Mouse (Mus musculus) thymus, adult 2 months (tissue): ENCODE results near the gene Nox1. TPM values are rescaled to one million over a fixed set of nuclear protein-coding genes. Genes with fewer than 3 reads are reported as not detected.
"Not testable (repeated sequence)": the region's sequence is repeated elsewhere in the genome, so short reads cannot be mapped to it uniquely, and the experiment has no call there.

Experiments used
- DNase-seq: peaks from one replicate; pipeline ENCODE4 v3.0.0; 2021
- H3K27ac ChIP-seq: fragments of 200-500 bp; 2 replicates; pipeline ENCODE4 v1.5.1; 2012; ENCODE audit warnings: low read length, control low read depth; ENCODE audit not compliant: control insufficient read depth, insufficient read depth
- H3K27me3 ChIP-seq: fragments of 200-500 bp; 2 replicates; pipeline ENCODE4 v1.6.1; 2012; ENCODE audit warnings: mild to moderate bottlenecking, low read length, moderate library complexity, mixed read lengths; ENCODE audit not compliant: control insufficient read depth, insufficient read depth
- H3K36me3 ChIP-seq: fragments of 200-500 bp; 2 replicates; pipeline ENCODE4 v1.6.1; 2012; ENCODE audit warnings: mild to moderate bottlenecking, low read length, moderate library complexity; ENCODE audit not compliant: control insufficient read depth, insufficient read depth
- H3K4me1 ChIP-seq: fragments of 200-500 bp; replicated peaks from 2 replicates; pipeline ENCODE4 v1.6.1; 2012; ENCODE audit warnings: low read length; ENCODE audit not compliant: control insufficient read depth, insufficient read depth
- H3K4me3 ChIP-seq: fragments of 200-500 bp; 2 replicates; pipeline ENCODE4 v1.5.1; 2012; ENCODE audit warnings: mild to moderate bottlenecking, low read length, control low read depth, moderate library complexity; ENCODE audit not compliant: control insufficient read depth, insufficient read depth
- CTCF ChIP-seq: fragments of 200-500 bp; IDR thresholded peaks from 2 replicates; pipeline ENCODE4 v1.5.1; 2012; ENCODE audit warnings: mild to moderate bottlenecking, control low read depth, low read length, moderate library complexity, borderline replicate concordance; ENCODE audit not compliant: control insufficient read depth, poor library complexity, insufficient read depth; ENCODE audit errors: extremely low read depth
- POLR2A ChIP-seq: fragments of 200-500 bp; IDR thresholded peaks from 2 replicates; pipeline ENCODE4 v1.6.1; 2012; ENCODE audit warnings: mild to moderate bottlenecking, low read length, control low read depth, moderate library complexity; ENCODE audit not compliant: control insufficient read depth, poor library complexity, insufficient read depth; ENCODE audit errors: extremely low read depth
- WGBS: fragments of 180-500 bp; shearing (Covaris S2); methylation state at CpG from one replicate; pipeline ENCODE4 v1.1.7; 2018; 5-methylcytosine and 5-hydroxymethylcytosine counted together
- polyA plus RNA-seq: library from polyadenylated mRNA; depleted of rRNA; stranded (reverse); fragments of >200 nt; gene quantifications from 2 replicates; pipeline ENCODE4 v1.2.3, GENCODE M21; 2012

The Nox1 gene
- polyA plus RNA-seq, 1 experiment = 0.34 TPM

- 89% methylated on average over 3 of the region's 3 CpGs for WGBS
- Histone ChIP-seq H3K27ac (no peak overlapping the region), H3K36me3 (peaks cover 7% of the 10 kb centered on the region; the same call in 1 of the 2 replicates), H3K4me1 (peaks cover 14% of the 10 kb centered on the region), H3K4me3 (no peak overlapping the region), H3K27me3 (no peaks in the 10 kb centered on the region)
- TF ChIP-seq CTCF = no peak
- no peak for TF ChIP-seq POLR2A
- DNase-seq = no peak
These were observed 1.1 kb downstream of the Nox1 start for GRCm38 (mm10) chrX:134220618-134221017.

GRCm38 (mm10) chrX:134218161-134218560 is 3.6 kb downstream of the Nox1 start:
- TF ChIP-seq POLR2A (no peak), CTCF (no peak)

GRCm38 (mm10) chrX:134211151-134211642 is 10.6 kb downstream of the Nox1 start:
- H3K27ac ChIP-seq = no peak overlapping the region
- no peak overlapping the region for H3K4me3 ChIP-seq
- H3K36me3 ChIP-seq = no peaks in the 10 kb centered on the region
- TF ChIP-seq CTCF (no peak), POLR2A (no peak)
- H3K27me3 ChIP-seq = no peaks in the 10 kb centered on the region
- no peak for DNase-seq
- no peaks in the 10 kb centered on the region for H3K4me1 ChIP-seq
- 96% methylated on average over 7 of the region's 7 CpGs for WGBS

More at GRCm38 (mm10) chrX:134218161-134218560, 3.6 kb downstream of the Nox1 start:
- no peaks in the 10 kb centered on the region for H3K27me3 ChIP-seq
- 85% methylated on average over 4 of the region's 4 CpGs for WGBS
- no peaks in the 10 kb centered on the region for H3K36me3 ChIP-seq
- peaks cover 14% of the 10 kb centered on the region for H3K4me1 ChIP-seq
- H3K4me3 ChIP-seq = no peak overlapping the region
- no peak for DNase-seq
- H3K27ac ChIP-seq = no peak overlapping the region

- no peak overlapping the region for H3K4me3 ChIP-seq
- WGBS = 93% methylated on average over 2 of the region's 2 CpGs
- H3K36me3 ChIP-seq = no peaks in the 10 kb centered on the region
- TF ChIP-seq CTCF (no peak), POLR2A (no peak)
- no peak overlapping the region for H3K27ac ChIP-seq
- H3K4me1 ChIP-seq = no peaks in the 10 kb centered on the region
- H3K27me3 ChIP-seq = no peaks in the 10 kb centered on the region
- DNase-seq = no peak
These were observed 13.3 kb downstream of the Nox1 start for GRCm38 (mm10) chrX:134208491-134208890.

GRCm38 (mm10) chrX:134187201-134187600 is 34.6 kb downstream of the Nox1 start, which contains the start of gene Arl13a:
Gene Arl13a (plus strand): TSS chrX:134187501.
- H3K27me3 ChIP-seq, H3K27ac ChIP-seq, H3K4me3 ChIP-seq, H3K4me1 ChIP-seq, DNase-seq, H3K36me3 ChIP-seq: not testable (repeated sequence)
- WGBS = 97% methylated on average over 9 of the region's 9 CpGs

DNA sequence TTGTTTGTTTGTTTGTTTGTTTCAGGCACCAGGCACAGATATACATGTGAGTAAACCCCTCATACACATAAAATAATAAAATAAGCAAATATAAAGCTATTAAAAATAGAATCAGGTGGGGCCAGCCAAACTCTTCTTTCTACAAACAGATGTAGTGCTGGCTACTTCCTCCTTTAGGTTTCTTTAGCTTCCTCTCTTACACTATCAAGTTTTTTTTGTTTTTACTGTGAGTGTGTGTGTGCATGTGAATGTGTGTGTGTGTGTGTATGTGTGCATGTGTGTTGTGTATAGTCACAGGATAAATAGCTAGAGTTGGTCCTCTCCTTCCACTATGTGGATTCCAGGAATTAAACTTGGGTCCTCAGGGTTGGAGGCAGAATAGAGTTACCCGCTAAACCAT is 47.1 kb downstream of the Nox1 start:
- Histone ChIP-seq H3K27ac (no peak overlapping the region), H3K4me1 (no peaks in the 10 kb centered on the region; the same call in 1 of the 2 replicates), H3K4me3 (no peak overlapping the region), H3K27me3 (no peaks in the 10 kb centered on the region), H3K36me3 (no peaks in the 10 kb centered on the region)
- DNase-seq = no peak
- no peak for TF ChIP-seq POLR2A
- no peak for TF ChIP-seq CTCF
- WGBS = 95% methylated on average over 1 of the region's 1 CpGs

- TF ChIP-seq CTCF (no peak), POLR2A (no peak)
- no peak for DNase-seq
- no peaks in the 10 kb centered on the region for H3K27me3 ChIP-seq
- no peaks in the 10 kb centered on the region for H3K36me3 ChIP-seq
- no peak overlapping the region for H3K27ac ChIP-seq
- WGBS = 100% methylated on average over 1 of the region's 1 CpGs
- H3K4me3 ChIP-seq = no peak overlapping the region
- H3K4me1 ChIP-seq = no peaks in the 10 kb centered on the region
These were observed 51.2 kb downstream of the Nox1 start for GRCm38 (mm10) chrX:134170584-134170983.
